Mouse (Mus musculus) liver, embryonic 14.5 days (tissue): ENCODE results near the gene Ccnk. TPM values are rescaled to one million over a fixed set of nuclear protein-coding genes. Genes with fewer than 3 reads are reported as not detected.

Experiments
- ATAC-seq: fragments of 200-750 bp; cut with Nextera tagmentation; 2 replicates; pipeline ENCODE4 v1.8.0; 2017; ENCODE audit warnings: moderate number of reproducible peaks, mild to moderate bottlenecking, moderate library complexity; ENCODE audit not compliant: insufficient read depth
- DNase-seq, 3 experiments: peaks; one replicate each; pipeline ENCODE4 v3.0.0-alpha.2; 2012 to 2013; ENCODE audit warnings: low read depth in 3 of 3, low spot score in 3 of 3
- H3K27ac ChIP-seq: fragments of 300-500 bp; sonication (generic); 2 replicates; pipeline ENCODE4 v1.5.1; 2014; ENCODE audit warnings: moderate library complexity, mild to moderate bottlenecking, control low read depth, inconsistent platforms
- H3K27me3 ChIP-seq: fragments of 300-500 bp; sonication (generic); 2 replicates; pipeline ENCODE4 v1.6.1; 2014; ENCODE audit warnings: mild to moderate bottlenecking, low read length, moderate library complexity; ENCODE audit not compliant: control insufficient read depth, insufficient read depth
- H3K36me3 ChIP-seq: fragments of 300-500 bp; sonication (generic); replicated peaks from 2 replicates; pipeline ENCODE4 v1.6.1; 2014; ENCODE audit warnings: low read depth; ENCODE audit not compliant: control insufficient read depth, insufficient read depth
- H3K4me1 ChIP-seq, 2 experiments: fragments of 200-500 bp in 1 of 2; fragments of 300-500 bp in 1 of 2; sonication (generic) in 1 of 2; replicated peaks; 2 replicates each; pipeline ENCODE4 v1.6.1; 2012 to 2014; ENCODE audit warnings: antibody characterized with exemption in 1 of 2, inconsistent platforms in 1 of 2, low read length in 1 of 2; ENCODE audit not compliant: control insufficient read depth in 2 of 2, insufficient read depth in 2 of 2
- H3K4me2 ChIP-seq: fragments of 300-500 bp; sonication (generic); 2 replicates; pipeline ENCODE4 v1.6.1; 2014; ENCODE audit warnings: low read depth, mild to moderate bottlenecking, control low read depth, moderate library complexity
- H3K4me3 ChIP-seq, 2 experiments: fragments of 200-500 bp in 1 of 2; fragments of 300-500 bp in 1 of 2; sonication (generic) in 1 of 2; 2 replicates each; pipeline ENCODE4 v1.5.1; 2012 to 2014; ENCODE audit warnings: low read depth in 2 of 2, low read length in 2 of 2, mild to moderate bottlenecking in 2 of 2, control low read depth in 1 of 2, inconsistent platforms in 1 of 2, moderate library complexity in 1 of 2; ENCODE audit not compliant: insufficient read depth in 1 of 2
- H3K9ac ChIP-seq: fragments of 300-500 bp; sonication (generic); replicated peaks from 2 replicates; pipeline ENCODE4 v1.6.1; 2014; ENCODE audit warnings: mild to moderate bottlenecking, control low read depth, moderate library complexity
- H3K9me3 ChIP-seq: fragments of 300-500 bp; sonication (generic); 2 replicates; pipeline ENCODE4 v1.6.1; 2016; ENCODE audit warnings: low read length, mixed read lengths; ENCODE audit not compliant: control insufficient read depth
- CTCF ChIP-seq: IDR thresholded peaks from 2 replicates; pipeline ENCODE4 v1.5.1; 2016; ENCODE audit warnings: antibody characterized with exemption, low read depth, control low read depth
- EP300 ChIP-seq: IDR thresholded peaks from 2 replicates; pipeline ENCODE4 v1.6.1; 2016; ENCODE audit warnings: antibody characterized with exemption, low read depth
- WGBS: fragments of 180-500 bp; shearing (Covaris S2); extraction: QIAGEN DNeasy Blood & Tissue Kit; methylation state at CpG from one replicate; pipeline ENCODE4 v1.1.7; 2014; ENCODE audit not compliant: insufficient replicate concordance; 5-methylcytosine and 5-hydroxymethylcytosine counted together
- polyA plus RNA-seq, 2 experiments: library from polyadenylated mRNA; depleted of rRNA in 1 of 2; stranded (reverse) in 1 of 2; unstranded in 1 of 2; fragments of >200 nt; fragmentation: Nextera tagmentation in 1 of 2; extraction: Ambion mirVana in 1 of 2; gene quantifications; 2 replicates each; pipeline versions ENCODE4 v1.2.1 to v1.2.3; 2012 to 2014

Gene Ccnk
- polyA plus RNA-seq, 2 experiments: 4.0 to 10.4 TPM

- no peak overlapping the region for H3K27ac ChIP-seq
- no peak for DNase-seq
- WGBS: 65% methylated on average over 8 of the region's 8 CpGs
- TF ChIP-seq CTCF (no peak), EP300 (no peak)
- no peaks in the 10 kb centered on the region for H3K9me3 ChIP-seq
- H3K27me3 ChIP-seq: no peaks in the 10 kb centered on the region
- H3K9ac ChIP-seq: no peak overlapping the region
- H3K4me3 ChIP-seq: no peak overlapping the region
- no peak overlapping the region for H3K4me2 ChIP-seq
- ATAC-seq: no peak
- no peaks in the 10 kb centered on the region for H3K36me3 ChIP-seq
- H3K4me1 ChIP-seq: no peaks in the 10 kb centered on the region
Measured at GRCm38 (mm10) chr12:108215090-108215489, 35.7 kb downstream of the Ccnk start.

- H3K9ac ChIP-seq: no peak overlapping the region
- 70% methylated on average over 11 of the region's 11 CpGs for WGBS
- H3K27ac ChIP-seq: no peak overlapping the region
- no peaks in the 10 kb centered on the region for H3K36me3 ChIP-seq
- no peaks in the 10 kb centered on the region for H3K27me3 ChIP-seq
- no peak overlapping the region for H3K4me2 ChIP-seq
- no peak for ATAC-seq
- TF ChIP-seq CTCF (no peak), EP300 (no peak)
- no peaks in the 10 kb centered on the region for H3K4me1 ChIP-seq
- no peaks in the 10 kb centered on the region for H3K9me3 ChIP-seq
- DNase-seq: no peak
- no peak overlapping the region for H3K4me3 ChIP-seq
Measured at GRCm38 (mm10) chr12:108216611-108217370, 37.4 kb downstream of the Ccnk start.

- H3K4me1 ChIP-seq: no peaks in the 10 kb centered on the region
- DNase-seq (no peak), ATAC-seq (peak; percentile 16; the same call in 1 of the 2 replicates)
- TF ChIP-seq EP300 (no peak), CTCF (peak; percentile 71)
- no peaks in the 10 kb centered on the region for H3K27me3 ChIP-seq
- H3K9me3 ChIP-seq: no peaks in the 10 kb centered on the region
- no peak overlapping the region for H3K9ac ChIP-seq
- H3K36me3 ChIP-seq: no peaks in the 10 kb centered on the region
- H3K4me3 ChIP-seq: no peak overlapping the region
- H3K4me2 ChIP-seq: no peak overlapping the region
- H3K27ac ChIP-seq: no peak overlapping the region
- WGBS: 36% methylated on average over 5 of the region's 5 CpGs
Measured at GRCm38 (mm10) chr12:108217572-108217971, 38.2 kb downstream of the Ccnk start.

- Histone ChIP-seq H3K9me3 (no peaks in the 10 kb centered on the region), H3K27me3 (no peaks in the 10 kb centered on the region), H3K4me2 (no peak overlapping the region), H3K4me3 (no peak overlapping the region), H3K4me1 (no peaks in the 10 kb centered on the region), H3K36me3 (no peaks in the 10 kb centered on the region), H3K27ac (no peak overlapping the region), H3K9ac (no peak overlapping the region)
- ATAC-seq: no peak
- TF ChIP-seq EP300 (no peak), CTCF (no peak)
- 52% methylated on average over 15 of the region's 15 CpGs for WGBS
- DNase-seq: no peak
Measured at GRCm38 (mm10) chr12:108219163-108219562, 39.8 kb downstream of the Ccnk start.

GRCm38 (mm10) chr12:108219825-108220616 is 40.6 kb downstream of the Ccnk start:
- H3K9me3 ChIP-seq: no peaks in the 10 kb centered on the region
- H3K4me2 ChIP-seq: no peak overlapping the region
- H3K4me3 ChIP-seq: no peak overlapping the region
- no peak overlapping the region for H3K27ac ChIP-seq
- ATAC-seq: no peak
- 65% methylated on average over 21 of the region's 21 CpGs for whole genome bisulfite sequencing
- TF ChIP-seq EP300 (no peak), CTCF (no peak)
- H3K4me1 ChIP-seq: no peaks in the 10 kb centered on the region
- no peaks in the 10 kb centered on the region for H3K36me3 ChIP-seq
- no peak for DNase-seq
- H3K27me3 ChIP-seq: no peaks in the 10 kb centered on the region
- no peak overlapping the region for H3K9ac ChIP-seq
